Mouse (Mus musculus): ENCODE results near the gene Rpl6. TPM values are rescaled to one million over a fixed set of nuclear protein-coding genes. Genes with fewer than 3 reads are reported as not detected.
"Not testable (repeated sequence)": the region's sequence is repeated elsewhere in the genome, so short reads cannot be mapped to it uniquely, and the experiment has no call there.

Gene Rpl6
- polyA plus RNA-seq, 1 experiment from 2014 or later, result 556 TPM

DNA sequence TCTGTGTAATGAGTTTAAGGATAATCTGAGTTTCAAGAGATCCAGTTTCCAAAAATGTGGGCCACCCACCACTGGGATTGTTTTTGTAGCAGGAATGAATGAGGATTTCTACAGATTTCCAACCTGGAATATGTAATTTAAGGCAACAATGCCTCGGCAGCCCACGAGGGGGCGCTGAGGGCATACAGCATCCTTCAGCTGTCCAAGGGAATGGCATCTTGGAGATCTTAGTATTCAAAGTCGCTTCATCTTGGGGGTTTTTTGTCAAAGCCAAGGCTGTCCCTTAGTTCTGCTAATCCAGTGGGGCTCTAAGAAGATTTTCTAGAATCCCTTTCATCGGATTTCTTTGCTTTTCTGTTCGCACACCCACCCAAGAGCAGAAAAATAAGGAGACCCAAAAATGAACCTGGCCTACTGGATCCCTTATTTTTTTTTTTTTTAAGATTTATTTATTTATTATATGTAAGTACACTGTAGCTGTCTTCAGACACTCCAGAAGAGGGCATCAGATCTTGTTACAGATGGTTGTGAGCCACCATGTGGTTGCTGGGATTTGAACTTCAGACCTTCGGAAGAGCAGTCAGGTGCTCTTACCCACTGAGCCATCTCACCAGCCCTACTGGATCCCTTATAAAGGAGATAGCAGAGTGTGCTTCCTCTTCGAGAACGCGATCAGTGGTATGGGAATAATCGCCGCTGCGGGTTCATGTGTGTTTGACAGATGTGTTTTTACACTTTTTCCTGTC is 11.3 kb downstream of the Rpl6 start:
- peak overlapping the region; percentile 100 for H3K27ac ChIP-seq
- H3K9me3 ChIP-seq (replicated peaks), result no peaks in the 10 kb centered on the region
- no peak overlapping the region for H3K4me3 ChIP-seq (replicated peaks)
- DNase-seq (peak; percentile 68), ATAC-seq (ENCODE audit: low read depth) (no peak; the same call in 1 of the 2 replicates)
- peaks cover 27% of the 10 kb centered on the region for H3K36me3 ChIP-seq
- WGBS (ENCODE audit: insufficient replicate concordance), result 11% methylated on average over 13 of the region's 13 CpGs
- peaks cover 55% of the 10 kb centered on the region for H3K4me1 ChIP-seq (replicated peaks)
- H3K9ac ChIP-seq, result peak overlapping the region; percentile 72
- H3K4me2 ChIP-seq, result peak overlapping the region; percentile 55
- H3K27me3 ChIP-seq, result no peaks in the 10 kb centered on the region

GRCm38 (mm10) chr5:121216126-121216446 is 11.8 kb downstream of the Rpl6 start:
- peak; percentile 92 for DNase-seq
- peaks cover 55% of the 10 kb centered on the region for H3K4me1 ChIP-seq (replicated peaks)
- no peaks in the 10 kb centered on the region for H3K27me3 ChIP-seq
- ATAC-seq (ENCODE audit: low read depth), result peak; percentile 90
- H3K4me3 ChIP-seq (replicated peaks), result peak overlapping the region; percentile 32
- H3K9ac ChIP-seq, result peak overlapping the region; percentile 72
- peak overlapping the region; percentile 55 for H3K4me2 ChIP-seq
- no peaks in the 10 kb centered on the region for H3K9me3 ChIP-seq (replicated peaks)
- peak overlapping the region; percentile 100 for H3K27ac ChIP-seq
- peaks cover 22% of the 10 kb centered on the region for H3K36me3 ChIP-seq
- 11% methylated on average over 12 of the region's 12 CpGs for WGBS (ENCODE audit: insufficient replicate concordance)

DNA sequence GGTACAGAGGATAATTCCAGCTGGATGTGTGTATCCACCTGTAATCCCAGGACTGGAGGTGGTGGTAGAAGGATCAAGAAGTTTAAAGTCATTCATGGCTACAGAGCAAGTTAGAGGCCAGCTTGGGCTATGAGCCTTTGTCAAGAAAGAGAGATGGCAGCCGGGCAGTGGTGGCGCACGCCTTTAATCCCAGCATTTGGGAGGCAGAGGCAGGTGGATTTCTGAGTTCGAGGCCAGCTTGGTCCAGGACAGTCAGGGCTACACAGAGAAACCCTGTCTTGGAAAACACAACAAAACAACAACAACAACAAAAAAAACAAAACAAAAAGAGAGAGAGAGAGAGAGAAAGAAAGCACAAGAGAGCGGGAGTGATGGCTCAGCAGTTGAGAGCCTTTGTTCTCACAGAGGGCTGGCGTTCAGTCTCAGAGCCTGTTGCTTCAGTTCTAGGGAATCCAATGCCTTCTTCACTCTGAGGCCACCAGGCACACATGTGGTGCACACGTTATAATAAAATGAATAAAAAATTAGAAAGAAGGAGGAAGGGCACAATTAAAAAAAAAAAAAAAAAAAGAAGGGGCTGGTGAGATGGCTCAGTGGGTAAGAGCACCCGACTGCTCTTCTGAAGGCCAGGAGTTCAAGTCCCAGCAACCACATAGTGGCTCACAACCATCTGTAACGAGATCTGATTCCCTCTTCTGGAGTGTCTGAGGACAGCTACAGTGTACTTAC is 12.5 kb downstream of the Rpl6 start:
- Histone ChIP-seq H3K36me3 (peaks cover 15% of the 10 kb centered on the region), H3K27ac (peak overlapping the region; percentile 100), H3K4me3 (replicated peaks) (peak overlapping the region; percentile 32), H3K4me2 (peak overlapping the region; percentile 55), H3K4me1 (replicated peaks) (peaks cover 59% of the 10 kb centered on the region), H3K9ac (peak overlapping the region; percentile 72)
- DNase-seq; H3K9me3 ChIP-seq (replicated peaks); H3K27me3 ChIP-seq; ATAC-seq (ENCODE audit: low read depth): not testable (repeated sequence)
- WGBS (ENCODE audit: insufficient replicate concordance), result 70% methylated on average over 9 of the region's 9 CpGs

DNA sequence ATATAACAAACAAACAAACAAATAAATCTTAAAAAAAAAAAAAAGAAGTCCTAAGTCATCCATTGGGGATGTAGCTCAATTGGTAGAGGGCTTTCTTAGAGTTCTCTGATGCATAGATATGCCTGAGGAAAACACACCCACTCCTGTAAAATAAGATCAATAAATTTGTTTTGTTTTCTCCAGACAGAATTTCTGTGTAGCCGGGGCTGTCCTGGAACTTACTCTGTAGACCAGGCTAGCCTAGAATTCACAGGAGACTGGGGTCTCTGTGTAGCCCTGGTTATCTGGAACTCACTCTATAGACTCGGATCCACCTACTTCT is 13.0 kb downstream of the Rpl6 start:
- H3K27ac ChIP-seq, result peak overlapping the region; percentile 100

GRCm38 (mm10) chr5:121219190-121219589 is 14.9 kb downstream of the Rpl6 start:
- H3K36me3 ChIP-seq, result no peaks in the 10 kb centered on the region
- WGBS (ENCODE audit: insufficient replicate concordance), result 94% methylated on average over 1 of the region's 1 CpGs
- DNase-seq (no peak), ATAC-seq (ENCODE audit: low read depth) (no peak)
- H3K4me2 ChIP-seq, result peak overlapping the region; percentile 63
- peak overlapping the region; percentile 100; the same call in 1 of the 2 replicates for H3K9ac ChIP-seq
- no peaks in the 10 kb centered on the region for H3K9me3 ChIP-seq (replicated peaks)
- H3K4me1 ChIP-seq (replicated peaks), result peaks cover 73% of the 10 kb centered on the region
- H3K27ac ChIP-seq, result peak overlapping the region; percentile 98
- peak overlapping the region; percentile 93; the same call in 1 of the 2 replicates for H3K4me3 ChIP-seq (replicated peaks)
- no peaks in the 10 kb centered on the region for H3K27me3 ChIP-seq

More for the DNA sequence above, 13.0 kb downstream of the Rpl6 start:
- 81% methylated on average over 2 of the region's 2 CpGs for WGBS (ENCODE audit: insufficient replicate concordance)
- no peak overlapping the region for H3K4me3 ChIP-seq (replicated peaks)
- peak overlapping the region; percentile 72 for H3K9ac ChIP-seq
- H3K27me3 ChIP-seq, result no peaks in the 10 kb centered on the region
- no peak overlapping the region for H3K4me2 ChIP-seq
- peaks cover 64% of the 10 kb centered on the region for H3K4me1 ChIP-seq (replicated peaks)
- DNase-seq, result no peak
- H3K9me3 ChIP-seq (replicated peaks), result no peaks in the 10 kb centered on the region
- ATAC-seq (ENCODE audit: low read depth), result no peak
- H3K36me3 ChIP-seq, result peaks cover 10% of the 10 kb centered on the region

GRCm38 (mm10) chr5:121219980-121220731 is 15.9 kb downstream of the Rpl6 start, which contains the start of gene Hectd4:
Hectd4 (plus strand) TSS chr5:121220219.
- Histone ChIP-seq H3K9ac (peak within 1 kb of the TSS; percentile 100), H3K27me3 (no peaks in the 10 kb centered on the region), H3K4me3 (replicated peaks) (peak within 1 kb of the TSS; percentile 93), H3K27ac (peak within 1 kb of the TSS; percentile 98), H3K36me3 (peaks cover 4% of the 10 kb centered on the region), H3K4me1 (replicated peaks) (peaks cover 71% of the 10 kb centered on the region), H3K4me2 (peak within 1 kb of the TSS; percentile 70), H3K9me3 (replicated peaks) (no peaks in the 10 kb centered on the region)
- WGBS (ENCODE audit: insufficient replicate concordance), result 0% methylated on average over 76 of the region's 90 CpGs
- peak; percentile 28 for ATAC-seq (ENCODE audit: low read depth)
- DNase-seq, result peak; percentile 97

DNA sequence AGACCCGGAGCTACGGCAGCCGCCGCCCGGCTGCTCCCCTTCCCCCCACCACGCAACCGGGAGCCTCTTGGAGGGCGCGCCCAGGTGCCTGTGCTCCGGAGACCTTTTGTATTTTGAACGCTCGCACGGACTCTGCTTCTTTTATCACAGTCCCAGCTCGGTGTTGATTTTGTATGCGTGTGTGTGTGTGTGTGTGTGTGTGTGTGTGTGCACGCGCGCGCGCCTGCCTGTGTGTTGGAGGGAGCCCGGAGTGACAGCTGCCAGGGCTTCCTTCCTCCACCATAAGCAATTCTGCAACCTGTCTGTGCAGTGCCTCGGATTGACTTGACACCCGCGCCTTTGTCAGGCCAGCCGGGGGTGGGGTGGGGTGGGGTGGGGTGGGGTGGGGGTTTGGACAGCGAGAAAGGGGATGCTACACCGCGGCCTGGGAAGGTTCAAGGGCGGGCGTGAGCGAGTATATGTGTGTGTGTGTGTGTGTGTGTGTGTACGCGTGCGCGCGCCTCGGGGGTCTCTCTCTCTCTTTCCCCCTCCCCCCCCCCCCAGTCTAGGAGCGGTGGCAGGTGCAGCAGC is 16.5 kb downstream of the Rpl6 start:
- Histone ChIP-seq H3K4me1 (replicated peaks) (peaks cover 73% of the 10 kb centered on the region), H3K27me3 (no peaks in the 10 kb centered on the region), H3K9me3 (replicated peaks) (no peaks in the 10 kb centered on the region), H3K4me3 (replicated peaks) (peak overlapping the region; percentile 93), H3K9ac (peak overlapping the region; percentile 100), H3K27ac (peak overlapping the region; percentile 98), H3K4me2 (peak overlapping the region; percentile 70), H3K36me3 (peaks cover 4% of the 10 kb centered on the region)
- ATAC-seq (ENCODE audit: low read depth) (peak; percentile 38), DNase-seq (no peak)
- WGBS (ENCODE audit: insufficient replicate concordance), result under 1% methylated on average over 21 of the region's 38 CpGs

- H3K9ac ChIP-seq, result peak overlapping the region; percentile 100
- ATAC-seq (ENCODE audit: low read depth) (no peak), DNase-seq (no peak)
- H3K27me3 ChIP-seq, result no peaks in the 10 kb centered on the region
- H3K9me3 ChIP-seq (replicated peaks), result no peaks in the 10 kb centered on the region
- WGBS (ENCODE audit: insufficient replicate concordance), result 16% methylated on average over 23 of the region's 23 CpGs
- H3K4me3 ChIP-seq (replicated peaks), result peak overlapping the region; percentile 93
- peak overlapping the region; percentile 98 for H3K27ac ChIP-seq
- H3K4me1 ChIP-seq (replicated peaks), result peaks cover 74% of the 10 kb centered on the region
- H3K4me2 ChIP-seq, result peak overlapping the region; percentile 70
- H3K36me3 ChIP-seq, result peaks cover 4% of the 10 kb centered on the region
These were observed 17.1 kb downstream of the Rpl6 start for GRCm38 (mm10) chr5:121221328-121221850.

- not testable (repeated sequence) for H3K4me2 ChIP-seq; H3K9me3 ChIP-seq (replicated peaks); DNase-seq; H3K27ac ChIP-seq; H3K4me3 ChIP-seq (replicated peaks); ATAC-seq (ENCODE audit: low read depth); H3K9ac ChIP-seq; H3K27me3 ChIP-seq
- WGBS (ENCODE audit: insufficient replicate concordance), result 84% methylated on average over 4 of the region's 4 CpGs
- peaks cover 18% of the 10 kb centered on the region for H3K36me3 ChIP-seq
- H3K4me1 ChIP-seq (replicated peaks), result peaks cover 78% of the 10 kb centered on the region
These were observed 19.7 kb downstream of the Rpl6 start for GRCm38 (mm10) chr5:121224020-121224419.

- Histone ChIP-seq H3K27ac (peak overlapping the region; percentile 85), H3K4me1 (replicated peaks) (peaks cover 78% of the 10 kb centered on the region), H3K4me3 (replicated peaks) (no peak overlapping the region), H3K4me2 (peak overlapping the region; percentile 44), H3K36me3 (peaks cover 26% of the 10 kb centered on the region), H3K27me3 (no peaks in the 10 kb centered on the region), H3K9me3 (replicated peaks) (no peaks in the 10 kb centered on the region), H3K9ac (peak overlapping the region; percentile 64)
- ATAC-seq (ENCODE audit: low read depth) (no peak), DNase-seq (no peak)
- WGBS (ENCODE audit: insufficient replicate concordance), result 65% methylated on average over 3 of the region's 3 CpGs
These were observed 20.6 kb downstream of the Rpl6 start for GRCm38 (mm10) chr5:121224856-121225255.

All from liver, embryonic 13.5 days (tissue).